Mouse (Mus musculus) mesoderm, embryonic 11.5 days (tissue): ENCODE measurements at regions not wholly inside any gene's neighbourhood (a gene's known extent, or its start where the extent isn't known, plus 50 kb on each side); places are given as distances from the start of the nearest gene placed in this dataset.

Source experiments
- DNase-seq: peaks from one replicate; pipeline ENCODE4 v3.0.0-alpha.2; 2012; ENCODE audit warnings: low read depth, low spot score

DNA sequence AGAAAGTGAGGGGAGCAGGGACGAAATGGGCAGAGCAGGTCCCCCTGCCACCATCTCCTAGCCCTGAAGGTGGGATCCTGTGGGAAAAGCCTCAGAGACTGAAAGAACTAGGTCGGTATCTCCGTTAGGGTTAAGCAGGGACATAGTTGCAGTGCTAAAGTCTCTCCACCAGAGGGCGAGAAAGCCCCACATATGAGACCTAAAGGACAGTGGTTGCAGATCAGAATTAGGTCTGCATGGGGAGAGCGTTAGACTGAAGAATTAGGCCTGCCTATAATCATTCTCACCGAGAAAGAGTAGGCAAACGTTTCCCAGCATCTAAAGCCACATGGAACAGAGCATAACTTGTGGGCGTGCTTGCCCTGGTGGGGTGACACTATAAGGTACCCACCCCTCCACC, 97.0 kb upstream of the Podxl start:
- DNase-seq: peak; percentile 80

DNA sequence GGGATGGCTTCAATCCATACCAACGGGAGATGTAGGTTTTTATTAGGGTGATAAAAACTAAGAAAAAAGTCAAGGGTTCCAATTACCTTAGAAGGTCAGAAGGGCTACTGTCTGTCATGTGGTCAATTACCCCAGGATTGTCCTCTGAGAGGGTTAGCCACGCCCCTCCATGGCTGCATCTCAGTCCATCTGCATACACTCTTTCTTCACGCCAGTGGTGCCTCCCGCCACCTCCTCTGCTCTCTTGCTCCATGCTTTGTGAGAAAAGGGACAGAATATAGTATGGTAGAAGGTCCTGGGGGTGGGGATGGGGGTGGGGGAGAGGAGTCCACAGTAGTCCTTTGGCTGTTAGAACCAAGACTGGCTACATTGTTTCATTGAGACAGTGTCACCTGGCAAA, 96.1 kb upstream of the Podxl start:
- no peak for DNase-seq

DNA sequence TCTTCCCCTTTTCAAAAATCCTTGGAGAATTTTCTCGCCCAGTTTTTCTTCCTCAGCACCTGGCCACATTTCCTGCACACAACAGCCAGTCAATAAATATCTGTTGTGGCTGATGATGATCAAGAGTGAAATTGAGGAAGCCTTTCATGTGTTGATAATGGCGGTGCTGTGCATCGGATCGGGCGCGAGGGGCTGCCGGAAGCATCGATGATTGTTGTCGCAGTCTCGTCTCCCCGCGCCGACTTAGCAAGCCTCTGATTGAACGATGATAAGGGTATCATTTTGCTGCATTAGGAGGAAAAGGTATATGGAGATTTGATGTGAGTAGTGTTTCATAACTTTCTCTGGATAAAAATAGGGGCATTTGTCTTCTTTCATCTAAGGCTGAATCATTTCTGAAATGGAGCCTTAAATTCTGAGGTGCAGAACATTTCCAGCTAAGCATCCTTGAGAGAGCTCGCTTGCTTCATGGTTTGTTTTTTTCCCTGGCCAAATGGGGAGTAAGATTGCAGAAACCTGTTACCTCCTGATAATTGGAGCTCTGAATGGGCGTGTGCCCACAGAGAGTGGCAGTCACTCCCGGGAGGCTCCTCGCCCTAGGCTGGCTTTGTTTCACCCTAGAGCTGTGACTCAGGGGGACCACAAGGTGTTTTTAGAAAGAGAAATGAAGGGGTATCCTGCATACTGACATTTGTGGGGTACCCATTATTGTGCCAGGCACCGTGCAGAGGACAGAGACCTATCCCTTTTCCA, 94.8 kb upstream of the Podxl start:
- no peak for DNase-seq

DNA sequence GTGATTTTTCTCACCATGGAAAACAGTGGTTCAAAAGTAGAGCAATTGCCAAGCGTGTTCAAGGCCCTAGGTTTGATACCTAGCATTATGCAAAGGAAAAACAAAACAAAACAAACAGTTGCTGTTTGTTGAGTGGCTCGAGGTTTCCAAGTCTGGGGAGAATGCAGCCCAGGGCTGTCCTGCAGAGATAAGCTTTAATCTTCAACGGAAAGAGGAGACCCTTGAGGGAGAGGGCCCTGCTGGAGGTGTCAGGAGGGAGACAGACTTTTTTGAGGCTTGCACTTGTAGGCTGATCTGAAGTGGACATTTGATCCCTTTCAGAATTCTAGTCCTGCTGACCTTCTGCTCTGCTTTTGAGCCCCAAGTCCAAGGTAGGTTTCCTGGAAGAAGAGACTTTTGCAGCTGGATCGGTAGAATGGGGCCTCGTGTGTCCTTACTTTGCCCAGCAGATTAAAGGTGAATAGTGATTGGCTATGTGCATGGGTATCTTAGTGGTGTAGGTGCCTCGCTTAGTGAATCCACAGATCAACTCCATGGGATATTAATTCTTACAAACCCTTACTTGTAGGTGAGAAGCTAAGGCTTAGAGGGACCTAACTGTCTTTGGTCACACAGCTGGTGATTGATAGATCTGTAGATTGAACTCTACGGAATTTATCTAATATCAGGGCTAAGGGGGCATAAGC, 87.2 kb upstream of the Podxl start:
- DNase-seq: no peak

DNA sequence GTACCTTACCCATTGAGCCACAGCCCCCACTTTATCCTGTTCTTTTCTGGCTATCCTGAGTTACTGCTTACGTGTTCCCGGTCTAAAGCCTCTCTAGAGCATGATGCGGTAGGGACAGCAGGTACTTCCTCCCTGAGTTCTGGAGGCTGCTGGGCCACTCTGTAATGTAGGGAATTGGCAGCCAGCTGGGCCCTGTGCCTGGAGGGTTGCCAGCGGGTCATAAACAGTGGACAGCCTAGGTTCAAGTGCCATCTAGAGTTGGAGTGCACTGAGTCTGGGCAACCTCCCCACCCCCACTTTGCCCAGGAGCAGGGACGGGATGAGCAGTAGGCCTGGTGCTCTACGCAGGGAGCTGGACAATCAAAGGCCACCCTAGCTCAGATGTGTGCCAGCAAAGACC, 81.5 kb upstream of the Podxl start:
- no peak for DNase-seq

DNA sequence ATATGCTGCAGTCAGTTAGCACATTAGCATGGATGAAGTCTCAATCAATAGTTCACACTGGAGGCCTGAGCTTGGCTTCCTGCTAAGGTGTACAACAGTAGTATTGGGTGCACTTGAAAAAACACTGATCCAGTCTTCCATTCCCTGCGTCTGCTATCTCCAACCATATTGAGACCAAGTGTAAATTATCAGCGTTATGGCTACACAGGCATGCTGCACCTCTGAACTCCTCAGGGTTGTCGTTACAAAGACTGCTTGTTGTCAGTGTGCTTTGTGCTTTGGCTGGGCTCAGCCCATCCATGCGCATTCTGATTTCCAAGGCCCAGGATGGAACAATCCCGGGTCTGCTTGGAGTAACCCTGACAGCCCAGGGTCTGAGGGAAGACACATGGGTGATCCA, 80.7 kb upstream of the Podxl start:
- no peak for DNase-seq

DNA sequence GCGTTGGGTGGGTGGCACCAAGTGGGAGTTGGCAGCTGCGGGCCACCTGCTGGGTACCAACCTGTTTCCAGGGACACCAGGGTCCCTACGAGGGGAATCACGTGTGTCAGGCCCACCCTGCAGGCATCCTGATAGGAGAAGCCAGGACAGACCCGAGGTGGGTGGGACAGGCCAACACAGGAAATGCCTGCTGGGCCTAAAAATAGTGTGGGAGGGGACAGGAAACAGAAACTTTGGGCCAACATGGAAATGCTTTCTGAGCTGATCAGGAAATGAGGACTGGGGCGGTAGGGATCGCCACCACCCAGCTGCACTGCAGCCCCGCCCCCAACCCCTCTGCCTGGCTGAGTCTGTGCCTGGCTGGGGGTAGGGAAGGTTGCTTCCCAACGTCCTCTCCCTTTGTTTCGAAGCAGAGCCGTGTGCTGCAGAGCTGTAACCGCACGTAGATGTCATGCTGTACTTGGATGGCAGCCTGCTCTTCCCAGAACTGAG, 78.7 kb upstream of the Podxl start:
- no peak for DNase-seq

DNA sequence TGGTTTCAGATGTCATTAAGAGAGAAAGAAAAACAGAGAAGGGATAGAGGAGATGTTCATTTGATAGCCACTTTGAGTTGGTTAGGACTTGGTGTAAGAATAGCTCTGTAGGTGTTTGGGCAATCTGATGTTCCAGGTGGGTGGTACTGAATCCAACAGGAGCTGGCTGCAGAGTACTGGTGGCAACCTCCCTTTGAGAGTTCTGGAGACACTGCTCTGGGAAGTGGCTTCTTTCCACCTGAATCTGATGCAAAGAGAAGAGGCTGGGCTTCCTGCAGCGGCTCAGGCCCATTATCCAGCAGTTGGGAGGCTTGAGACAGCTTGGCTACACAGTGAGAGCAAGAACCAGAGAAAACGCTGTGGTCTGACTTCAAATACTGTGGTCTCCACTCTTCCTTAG, 77.0 kb upstream of the Podxl start:
- no peak for DNase-seq

DNA sequence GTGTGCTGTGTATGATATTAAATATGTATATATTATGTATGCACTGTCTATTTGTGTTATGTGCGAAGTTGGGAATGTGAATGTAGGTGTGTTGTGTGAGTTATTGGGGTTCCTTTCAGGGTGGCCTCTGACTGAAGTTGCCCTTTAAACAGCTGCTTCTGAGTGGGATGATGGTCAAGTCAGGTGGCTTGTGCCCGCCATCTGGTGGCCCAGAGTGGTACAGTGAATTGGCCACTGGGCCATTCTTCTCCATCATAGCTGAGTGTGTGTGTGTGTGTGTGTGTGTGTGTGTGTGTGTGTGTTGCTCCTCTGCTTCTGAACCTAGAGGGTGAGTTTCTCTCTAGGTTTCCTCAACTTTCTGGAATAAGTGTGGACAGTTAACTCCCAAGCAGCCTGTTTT, 75.7 kb upstream of the Podxl start:
- DNase-seq: peak; percentile 59

DNA sequence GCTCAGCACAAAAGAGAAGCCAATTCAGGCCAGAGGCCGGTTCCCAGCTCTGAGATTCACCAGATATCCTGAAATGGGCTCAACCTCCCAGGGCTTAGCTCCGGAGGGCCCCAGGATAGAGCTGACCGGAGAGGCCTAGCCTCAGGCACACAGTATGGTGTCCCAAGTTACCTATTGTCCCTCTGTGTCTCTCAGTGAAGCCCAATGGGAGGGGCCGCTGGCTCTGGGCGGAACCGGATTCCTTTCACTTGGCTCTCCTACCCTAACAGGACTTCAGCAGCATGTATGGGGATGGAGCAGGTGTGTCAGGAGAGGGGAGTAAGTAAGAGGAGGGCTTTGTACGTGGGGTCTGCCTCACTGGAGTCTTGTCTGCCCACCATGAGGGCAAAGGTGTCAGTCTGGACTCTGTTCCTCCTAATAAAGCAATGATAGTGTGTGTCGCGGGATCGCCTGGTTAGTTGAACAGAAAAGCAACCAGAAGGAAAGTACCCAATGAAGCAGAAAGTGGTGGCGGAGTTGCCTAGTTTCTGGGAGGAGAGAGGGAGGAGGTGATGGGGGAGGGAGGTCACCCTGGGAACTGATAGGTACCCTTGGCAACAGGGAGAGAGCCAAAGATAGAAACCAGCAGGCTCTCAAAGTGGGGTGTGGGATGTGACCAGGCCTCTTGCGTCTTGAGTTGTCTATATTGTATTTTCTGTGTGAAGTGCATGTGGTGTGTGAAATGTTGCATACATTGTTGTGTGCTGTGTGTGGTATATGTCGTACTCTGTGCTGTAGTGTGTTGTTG, 74.8 kb upstream of the Podxl start:
- no peak for DNase-seq

DNA sequence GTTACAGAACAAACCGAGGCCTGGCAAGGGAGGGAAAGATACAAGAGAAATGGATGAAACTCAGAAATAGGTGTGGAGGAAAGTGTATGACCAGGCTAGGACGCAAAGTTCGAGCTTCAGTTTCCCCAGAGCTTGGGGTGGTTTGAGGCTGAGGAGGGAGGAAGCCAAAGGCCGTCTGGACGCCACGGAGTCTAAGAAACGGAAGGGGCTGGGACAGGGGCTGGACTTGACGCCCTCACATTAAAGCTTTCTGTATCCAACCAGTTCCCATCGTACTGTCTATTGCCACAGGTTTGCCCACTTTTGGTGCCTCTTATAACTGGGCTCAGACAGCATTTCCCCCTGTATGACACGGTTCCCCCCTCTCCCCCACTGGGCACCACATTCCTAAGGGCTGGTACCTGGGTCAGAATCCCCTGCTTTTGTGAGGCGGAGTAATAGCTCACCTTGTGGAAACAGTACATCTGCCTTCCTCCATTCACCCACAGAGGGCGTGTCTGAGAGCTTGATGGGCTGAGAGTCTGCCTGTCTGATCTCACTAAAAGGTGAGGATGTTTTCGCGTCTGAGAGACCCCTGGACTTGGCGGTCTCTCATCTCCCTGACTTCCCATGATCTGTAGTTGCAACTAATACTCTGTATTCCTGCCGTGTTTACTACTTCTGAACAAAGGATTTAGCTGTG, 73.7 kb upstream of the Podxl start:
- DNase-seq: no peak

DNA sequence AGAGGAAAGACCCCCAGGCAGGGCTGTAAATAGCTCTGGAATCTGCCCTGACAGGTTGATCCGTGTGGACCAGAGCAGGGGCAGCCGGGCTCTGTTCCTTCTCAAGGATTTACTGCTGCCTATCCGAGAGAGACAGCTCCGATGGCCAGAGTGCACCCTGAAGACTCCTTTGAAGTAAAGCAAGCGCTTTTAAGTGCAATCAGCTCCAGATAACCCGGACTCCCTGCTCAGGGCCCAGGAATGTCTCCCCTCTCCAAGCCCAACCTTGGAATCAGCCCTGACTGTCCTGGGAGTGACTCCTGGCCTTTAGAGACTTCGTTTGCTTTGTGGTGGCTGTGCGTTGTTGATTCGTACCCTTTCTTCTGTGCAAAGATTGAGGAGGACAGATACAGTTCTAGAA, 73.2 kb upstream of the Podxl start:
- peak; percentile 37 for DNase-seq

DNA sequence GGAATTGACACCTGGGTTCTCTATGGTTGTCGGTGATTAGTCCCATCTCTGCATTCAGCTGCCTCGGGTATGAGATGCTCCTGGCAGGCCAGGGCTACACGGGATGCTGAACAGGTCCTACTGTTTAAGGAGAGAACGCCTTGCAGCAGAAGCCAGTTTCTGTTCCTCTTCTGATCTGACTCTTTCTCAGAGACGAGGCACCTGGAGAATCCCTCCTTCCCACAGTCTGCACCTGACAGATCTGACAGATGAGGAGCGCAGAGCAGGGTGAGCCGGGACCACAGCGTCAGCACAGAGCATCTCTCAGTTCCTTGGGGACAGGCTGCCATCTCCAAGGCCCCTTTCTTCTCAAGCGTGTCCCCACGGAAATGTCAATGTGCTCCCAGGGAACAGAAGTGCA, 68.7 kb upstream of the Podxl start:
- DNase-seq: no peak

DNA sequence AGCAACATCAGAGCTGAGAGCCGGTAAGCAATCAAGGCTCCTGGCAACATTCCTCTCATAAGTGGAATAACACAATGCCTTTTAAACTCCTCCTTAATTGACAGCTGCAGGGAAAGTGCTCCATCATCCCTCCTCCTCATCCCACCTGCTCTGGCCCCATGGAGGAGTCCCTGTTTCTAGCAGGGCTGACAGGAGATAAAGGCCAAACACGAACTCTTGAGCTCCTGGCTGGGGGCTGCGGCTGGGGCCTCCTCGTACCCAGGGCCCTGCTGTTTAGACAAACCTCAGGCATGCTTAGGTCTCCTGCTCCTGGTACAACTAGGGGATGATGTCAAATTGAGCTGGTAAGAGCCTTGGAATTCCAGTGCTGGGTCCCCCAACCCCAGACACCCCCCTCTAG, 66.2 kb upstream of the Podxl start:
- no peak for DNase-seq

DNA sequence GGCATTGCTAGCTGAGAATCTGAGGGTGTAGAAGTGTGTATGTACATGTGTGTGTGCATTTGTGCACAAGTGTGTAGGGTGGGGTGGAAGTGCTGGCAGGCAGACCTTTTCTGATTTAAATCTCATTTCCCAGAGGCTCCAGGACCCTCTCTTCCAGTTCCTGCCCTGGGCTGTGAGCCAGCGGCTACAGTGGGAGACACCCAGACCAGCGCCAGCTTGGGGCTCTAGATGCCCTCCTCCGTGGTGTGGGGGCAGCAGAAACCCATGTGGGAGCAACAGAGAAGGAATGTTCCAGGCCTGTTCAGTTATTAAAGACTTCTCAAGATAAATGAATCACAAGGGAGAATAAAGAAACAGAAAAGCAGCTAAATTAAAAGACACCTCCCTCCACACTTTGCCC, 64.1 kb upstream of the Podxl start:
- DNase-seq: no peak

DNA sequence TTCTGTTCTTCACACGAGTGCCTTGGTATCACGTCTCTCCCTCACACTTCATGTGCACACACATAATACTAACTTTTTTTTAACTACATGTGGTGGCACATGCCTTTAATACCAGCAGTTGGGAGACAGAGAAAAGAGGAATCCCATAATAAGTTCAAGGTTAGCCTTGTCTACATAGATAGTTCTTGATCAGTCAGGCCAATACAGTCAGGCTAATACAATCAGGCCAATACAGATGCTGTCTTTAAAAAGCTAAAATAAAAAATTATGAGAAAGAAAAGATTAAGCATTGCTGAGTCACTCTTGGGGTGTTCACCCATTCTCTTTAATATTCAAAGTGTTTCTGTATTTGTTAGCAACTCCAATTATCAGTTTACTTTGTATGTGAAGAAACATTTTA, 61.3 kb upstream of the Podxl start:
- DNase-seq: no peak

DNA sequence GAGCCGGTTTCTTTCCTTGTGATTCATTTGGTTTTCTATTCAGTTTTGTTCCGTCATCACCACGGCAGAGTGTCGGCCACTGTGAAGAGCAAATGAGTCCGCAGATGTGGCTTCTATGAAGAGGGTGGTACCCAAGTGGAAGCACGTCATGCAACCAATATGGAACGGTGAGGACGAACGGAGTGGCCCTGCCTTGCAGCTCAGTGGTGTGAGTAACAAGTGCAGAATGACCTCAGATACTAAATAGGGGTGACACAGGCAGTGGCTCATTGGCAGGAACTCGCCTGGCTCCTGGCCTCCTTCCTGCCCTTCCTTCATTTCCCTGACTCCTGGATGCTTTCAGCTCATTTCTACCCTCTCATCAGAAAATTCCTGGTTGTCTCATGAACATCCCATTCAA, 60.6 kb upstream of the Podxl start:
- DNase-seq: no peak

DNA sequence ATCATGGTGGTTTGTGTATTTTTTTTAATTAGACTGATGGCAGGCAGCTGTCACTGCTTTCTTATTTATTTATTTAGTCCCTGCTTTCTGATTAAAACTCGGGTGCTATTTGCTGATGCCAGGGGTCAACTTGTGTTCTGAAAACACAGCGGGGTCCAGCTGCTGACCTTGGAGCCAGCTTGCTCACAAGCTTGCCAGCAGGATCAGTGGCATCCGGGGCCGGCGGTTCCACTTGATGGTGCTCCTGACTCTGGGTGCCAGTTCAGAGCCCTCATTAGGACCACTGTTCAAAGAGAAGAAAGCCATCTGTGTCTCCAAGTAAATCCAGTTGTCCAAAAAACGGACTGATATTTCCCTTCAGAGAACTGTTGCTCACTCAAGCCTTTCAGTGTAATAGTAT, 57.2 kb upstream of the Podxl start:
- no peak for DNase-seq

DNA sequence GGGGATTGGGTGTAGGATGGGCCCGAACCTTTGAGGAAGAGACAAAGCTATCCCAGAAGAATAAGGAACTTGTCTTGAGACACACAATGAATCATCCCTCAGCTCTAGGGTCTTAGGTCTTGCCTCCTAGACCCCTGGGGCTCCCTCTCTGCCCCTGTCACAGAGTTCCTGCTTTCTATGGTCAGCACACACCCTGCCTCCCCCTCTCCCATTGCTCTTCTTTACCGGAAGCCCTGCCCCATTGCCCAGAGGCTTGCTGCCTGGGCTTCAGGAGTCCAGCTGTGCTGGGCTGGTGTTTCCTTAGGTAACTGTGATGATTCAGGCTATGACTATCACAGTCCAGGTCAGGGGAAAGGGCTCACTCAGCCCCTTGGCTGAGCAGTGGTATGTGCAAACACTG, 55.1 kb upstream of the Podxl start:
- no peak for DNase-seq

DNA sequence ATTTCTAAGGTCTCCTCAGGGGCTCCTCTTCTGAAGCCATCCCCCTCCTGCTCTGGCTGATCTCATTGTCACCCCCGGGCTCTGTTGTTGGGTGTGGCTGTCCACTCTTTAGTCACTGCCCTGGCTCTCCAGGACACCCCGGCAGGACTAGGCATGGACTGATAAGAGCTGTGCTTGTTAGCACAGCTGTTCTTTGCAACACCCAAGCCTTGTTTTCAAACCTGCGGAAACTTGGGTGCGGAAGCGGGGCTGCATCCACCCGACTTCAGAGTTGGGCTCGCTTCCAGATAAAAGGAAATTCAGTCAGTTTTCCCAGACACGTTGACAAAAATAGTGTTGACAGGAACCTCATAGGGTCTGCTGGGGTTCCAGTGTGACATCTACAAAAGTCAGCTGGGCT, 53.6 kb upstream of the Podxl start:
- DNase-seq: no peak

DNA sequence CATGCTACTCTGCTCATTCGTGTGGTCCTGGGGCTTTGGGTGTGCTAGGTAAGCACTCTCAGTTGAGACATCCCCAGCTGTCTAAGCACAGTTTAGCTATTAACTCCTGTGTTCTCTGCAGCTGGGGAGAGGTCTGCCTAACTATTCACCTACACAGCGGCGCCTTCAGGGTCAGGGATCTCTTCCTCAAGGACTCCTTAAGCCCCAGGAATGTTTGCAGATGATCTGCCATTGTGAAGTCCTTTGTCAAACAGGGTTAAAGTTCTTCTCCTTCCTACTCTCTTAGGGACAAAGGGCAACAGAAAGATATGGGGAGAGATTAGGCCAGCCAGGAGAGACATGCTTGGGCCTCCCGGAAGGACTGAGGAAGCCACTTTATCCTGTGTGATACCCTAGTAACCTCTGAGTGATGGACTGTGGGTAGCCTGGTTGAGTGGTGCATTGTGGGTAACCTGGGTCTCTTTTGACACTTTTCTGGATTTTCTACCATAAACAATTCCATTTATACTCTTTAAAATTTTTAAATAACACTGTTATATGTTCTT, 51.7 kb upstream of the Podxl start:
- DNase-seq: no peak

DNA sequence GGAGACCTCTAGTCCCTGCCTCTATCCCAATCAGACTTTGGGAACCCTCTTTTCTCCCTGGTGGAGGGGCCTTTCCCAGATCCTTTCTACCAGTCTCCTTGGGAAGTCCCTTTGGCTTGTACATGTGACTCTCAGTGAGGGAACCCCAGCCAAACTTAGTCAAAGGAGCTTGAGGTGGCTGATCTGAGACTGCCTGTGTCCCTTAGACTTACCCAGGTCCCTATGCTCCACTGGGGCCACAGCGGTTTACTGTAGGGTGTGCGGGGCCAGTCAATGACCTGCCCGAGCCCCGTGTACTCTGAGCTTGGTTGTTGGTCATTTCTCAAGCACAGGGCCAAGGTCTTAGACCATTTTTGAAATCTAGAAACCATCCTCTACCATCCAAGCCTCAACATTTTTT, 50.8 kb upstream of the Podxl start:
- DNase-seq: no peak
